ENCODE assay signal across 15 mouse cellular contexts in the genomic region with DNA sequence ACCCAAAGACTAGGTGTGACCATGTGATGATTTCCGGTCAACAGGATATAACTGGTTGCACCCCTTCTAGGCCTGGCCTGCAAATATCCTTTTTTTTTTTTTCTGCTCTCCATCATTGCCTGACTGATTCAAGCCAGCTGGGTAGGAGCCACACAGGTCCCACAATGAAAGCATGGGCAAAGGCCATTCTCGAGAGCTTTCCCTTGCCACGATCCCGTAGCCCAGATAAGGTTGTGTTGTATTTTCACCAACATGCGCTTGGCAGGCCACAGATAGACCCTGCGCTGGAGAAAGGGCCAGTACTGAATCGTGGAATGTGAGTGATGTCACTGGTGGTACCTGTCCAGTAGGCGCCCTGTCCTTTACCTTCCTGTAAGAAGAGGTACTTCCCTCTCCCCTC. TPM values are rescaled to one million over a fixed set of nuclear protein-coding genes. Genes with fewer than 3 reads are reported as not detected.
A peak's percentile ranks its signal among the peaks of the same experiment; 100 is the strongest.
DNase-seq lines count a peak whose midpoint lies in the region; ATAC-seq lines count a peak whose summit lies in the region.
"Had no signal": no experiment of that assay in that cellular context is flagged by ENCODE, and none has a peak within 500 bp of the region (broad histone marks: within the 10 kb centered on the region; RNA-seq: fewer than 3 reads in every experiment).

No protein-coding gene starts in this region.

- no peak overlapping the region for H3K4me2 ChIP-seq in heart, embryonic 12.5 days

- no peak for DNase-seq in heart, adult 8-10 months (ENCODE audit: low spot score)
- peak; percentile 31 for DNase-seq in testis, postnatal 10 days (ENCODE audit: low spot score)
- DNase-seq in testis, postnatal 14 days (ENCODE audit: low spot score), result no peak
- DNase-seq in limb, embryonic 10.5 days (ENCODE audit: low spot score), result peak; percentile 29
- no peak for DNase-seq in cerebellum, adult 9-11 months
- DNase-seq in right cerebral cortex, adult 2 months (ENCODE audit: low spot score in 2 of 2), result no peak
- DNase-seq in urinary bladder, postnatal 36 days (ENCODE audit: low spot score in 2 of 2), result no peak
- DNase-seq: cerebellum, adult 11-12 months; gastrocnemius, postnatal 14 days; kidney, adult 11 months; kidney, postnatal 4 days; right cerebral cortex, postnatal 14 days; thymus, postnatal 36 days had no signal

- 47% methylated on average over 8 of the region's 8 CpGs for WGBS in heart, embryonic 12.5 days
- WGBS in limb, embryonic 10.5 days, result 95% methylated on average over 8 of the region's 8 CpGs

- H3K36me3 ChIP-seq in heart, embryonic 12.5 days, result peaks cover 3% of the 10 kb centered on the region; the same call in 1 of the 2 replicates
- no peaks in the 10 kb centered on the region for H3K36me3 ChIP-seq in limb, embryonic 10.5 days

- H3K27me3 ChIP-seq in heart, embryonic 12.5 days (replicated peaks), result no peaks in the 10 kb centered on the region
- no peaks in the 10 kb centered on the region for H3K27me3 ChIP-seq in limb, embryonic 10.5 days (ENCODE audit: low read depth, poor library complexity, severe bottlenecking)

- no peaks in the 10 kb centered on the region for H3K9me3 ChIP-seq in heart, embryonic 12.5 days (replicated peaks)
- no peaks in the 10 kb centered on the region for H3K9me3 ChIP-seq in limb, embryonic 10.5 days (replicated peaks)

- 0 out of 2 replicates have a peak overlapping the region, but pooled peaks have one; percentile 10 for H3K9ac ChIP-seq in heart, embryonic 12.5 days

- ATAC-seq in heart, embryonic 12.5 days (ENCODE audit: insufficient number of reproducible peaks, low FRiP score), result no peak
- ATAC-seq: lung, postnatal 0 days had no signal

- peak overlapping the region; percentile 65 for H3K27ac ChIP-seq in heart, embryonic 12.5 days (ENCODE audit: poor library complexity, severe bottlenecking)
- H3K27ac ChIP-seq in limb, embryonic 10.5 days, result peak overlapping the region; percentile 4; the same call in 1 of the 2 replicates

- H3K4me1 ChIP-seq in heart, embryonic 12.5 days (replicated peaks), result peaks cover 39% of the 10 kb centered on the region
- H3K4me1 ChIP-seq in limb, embryonic 10.5 days, result peaks cover 42% of the 10 kb centered on the region

- no peak overlapping the region for H3K4me3 ChIP-seq in heart, embryonic 12.5 days
- H3K4me3 ChIP-seq in limb, embryonic 10.5 days, result no peak overlapping the region

RNA-seq across cellular contexts. Expression of a gene that starts 13.7 kb away (rescaled TPM):
- polyA plus RNA-seq in heart, embryonic 12.5 days (2016; fragmentation: Nextera tagmentation; extraction: Ambion mirVana), result 41.5 and 44.9 TPM in 2 replicates
- 100 to 1,000 TPM; 453 to 510 (median 503) TPM for total RNA-seq in heart, adult 8-10 months (2022)
- 23.9 and 24.2 TPM in 2 replicates for polyA plus RNA-seq in limb, embryonic 10.5 days (2016; fragmentation: Nextera tagmentation; extraction: Ambion mirVana)

Comparison
In these comparisons a context has a peak if more than half of its experiments do, and no peak if none do; other contexts are left out.
1. DNase-seq: peak in testis, postnatal 10 days (single experiment) and limb, embryonic 10.5 days (single experiment); none in heart, adult 8-10 months (single experiment), testis, postnatal 14 days (single experiment), cerebellum, adult 9-11 months (single experiment), right cerebral cortex, adult 2 months (0 of 2) and urinary bladder, postnatal 36 days (0 of 2).